Mouse (Mus musculus) NIH3T3 (cell line): ENCODE results near the gene Tmem211.

Source experiments
- DNase-seq: peaks from one replicate; pipeline ENCODE4 v3.0.0-alpha.2; 2012; ENCODE audit warnings: low read depth

Tmem211 gene

GRCm38 (mm10) chr5:113280138-113280856 lies 53.6 kb downstream of the Tmem211 start:
- no peak for DNase-seq

- no peak for DNase-seq
Measured at GRCm38 (mm10) chr5:113281557-113281956, 54.8 kb downstream of the Tmem211 start.

- DNase-seq = no peak
Measured at GRCm38 (mm10) chr5:113283726-113284125, 57.0 kb downstream of the Tmem211 start.

- DNase-seq = no peak
Measured at GRCm38 (mm10) chr5:113285541-113285940, 58.8 kb downstream of the Tmem211 start.

GRCm38 (mm10) chr5:113286048-113286447 lies 59.3 kb downstream of the Tmem211 start:
- no peak for DNase-seq

GRCm38 (mm10) chr5:113286591-113287520 lies 60.1 kb downstream of the Tmem211 start:
- DNase-seq = no peak

- DNase-seq = no peak
Measured at GRCm38 (mm10) chr5:113287762-113288161, 61.1 kb downstream of the Tmem211 start.

GRCm38 (mm10) chr5:113288490-113288889 lies 61.8 kb downstream of the Tmem211 start:
- no peak for DNase-seq
